ENCODE assay signal across 14 mouse cellular contexts in genomic region chr19:53886576-53887370, GRCm38 (mm10). TPM values are rescaled to one million over a fixed set of nuclear protein-coding genes. Genes with fewer than 3 reads are reported as not detected.
DNase-seq lines count a peak whose midpoint lies in the region; ATAC-seq and TF ChIP-seq lines count a peak whose summit lies in the region.
"Had no signal": no experiment of that assay in that cellular context is flagged by ENCODE, and none has a peak within 500 bp of the region (broad histone marks: within the 10 kb centered on the region; RNA-seq: fewer than 3 reads in every experiment).

No protein-coding gene starts in this region.

- TF ChIP-seq EP300 in liver, postnatal 0 days (IDR thresholded peaks at IDR 0.05; ENCODE audit: low read depth): peak; percentile 90

- peak overlapping the region; percentile 25; the same call in 1 of the 2 replicates for H3K4me3 ChIP-seq in G1E (ENCODE audit: low read depth, low read length)
- H3K4me3 ChIP-seq in bone marrow, adult 2 months (replicated peaks; ENCODE audit: control insufficient read depth, low read depth, low read length): no peak overlapping the region
- no peak overlapping the region for H3K4me3 ChIP-seq in liver, postnatal 0 days (ENCODE audit: low read depth, low read length)
- no peak overlapping the region for H3K4me3 ChIP-seq in neural tube, embryonic 15.5 days (replicated peaks)
- H3K4me3 ChIP-seq in midbrain, embryonic 13.5 days (replicated peaks): no peak overlapping the region
- H3K4me3 ChIP-seq: embryonic facial prominence, embryonic 13.5 days had no signal

- no peaks in the 10 kb centered on the region for H3K27me3 ChIP-seq in G1E (ENCODE audit: insufficient read depth, low read length)
- H3K27me3 ChIP-seq in liver, postnatal 0 days (ENCODE audit: insufficient read depth, low read length): no peaks in the 10 kb centered on the region
- H3K27me3 ChIP-seq in neural tube, embryonic 15.5 days (replicated peaks): no peaks in the 10 kb centered on the region
- H3K27me3 ChIP-seq in midbrain, embryonic 13.5 days: no peaks in the 10 kb centered on the region; the same call in 1 of the 2 replicates
- H3K27me3 ChIP-seq: embryonic facial prominence, embryonic 13.5 days had no signal

- H3K4me2 ChIP-seq in liver, postnatal 0 days (ENCODE audit: low read depth, low read length): no peak overlapping the region
- no peak overlapping the region for H3K4me2 ChIP-seq in neural tube, embryonic 15.5 days
- no peak overlapping the region for H3K4me2 ChIP-seq in midbrain, embryonic 13.5 days (replicated peaks)
- H3K4me2 ChIP-seq: embryonic facial prominence, embryonic 13.5 days had no signal

- ATAC-seq in G1E (ENCODE audit: extremely low read depth, insufficient number of reproducible peaks, low FRiP score, poor library complexity, severe bottlenecking): peak; percentile 66
- ATAC-seq in common myeloid progenitor, adult 5-6 weeks (replicated peaks; ENCODE audit: low read depth, poor library complexity, severe bottlenecking): 0 out of 2 replicates have a peak, but pooled peaks have one; percentile 4
- peak; percentile 35 for ATAC-seq in liver, postnatal 0 days
- no peak for ATAC-seq in neural tube, embryonic 15.5 days (ENCODE audit: low FRiP score)
- no peak for ATAC-seq in midbrain, embryonic 13.5 days
- ATAC-seq: Patski had no signal

- 58% methylated on average over 10 of the region's 10 CpGs for WGBS in bone marrow, adult 2 months
- 53% methylated on average over 10 of the region's 10 CpGs for WGBS in liver, postnatal 0 days (ENCODE audit: insufficient replicate concordance)
- WGBS in neural tube, embryonic 15.5 days: 92% methylated on average over 10 of the region's 10 CpGs
- 92% methylated on average over 10 of the region's 10 CpGs for WGBS in midbrain, embryonic 13.5 days

- no peak for DNase-seq in G1E (ENCODE audit: low spot score)
- no peak for DNase-seq in liver, postnatal 0 days
- no peak for DNase-seq in adipocyte (ENCODE audit: low spot score)
- DNase-seq in spleen, adult 18-20 months: no peak
- DNase-seq: adrenal gland, adult 2 months; heart, postnatal 14 days; kidney, postnatal 10 days; right cerebral cortex, postnatal 14 days had no signal

- peaks cover 77% of the 10 kb centered on the region for H3K4me1 ChIP-seq in G1E (ENCODE audit: insufficient read depth, low read depth, low read length)
- peaks cover 12% of the 10 kb centered on the region for H3K4me1 ChIP-seq in bone marrow, adult 2 months (ENCODE audit: control insufficient read depth, insufficient read depth, low read length)
- H3K4me1 ChIP-seq in liver, postnatal 0 days (ENCODE audit: insufficient read depth): peaks cover 43% of the 10 kb centered on the region
- no peaks in the 10 kb centered on the region for H3K4me1 ChIP-seq in neural tube, embryonic 15.5 days
- peaks cover 14% of the 10 kb centered on the region for H3K4me1 ChIP-seq in midbrain, embryonic 13.5 days (replicated peaks)

- TF ChIP-seq POLR2A in bone marrow, adult 2 months (IDR thresholded peaks at IDR 0.05; ENCODE audit: borderline replicate concordance, control insufficient read depth, low read depth, low read length): no peak

- H3K36me3 ChIP-seq in G1E (replicated peaks): no peaks in the 10 kb centered on the region
- no peaks in the 10 kb centered on the region for H3K36me3 ChIP-seq in liver, postnatal 0 days (replicated peaks; ENCODE audit: insufficient read depth, low read length)
- no peaks in the 10 kb centered on the region for H3K36me3 ChIP-seq in neural tube, embryonic 15.5 days
- no peaks in the 10 kb centered on the region for H3K36me3 ChIP-seq in midbrain, embryonic 13.5 days
- H3K36me3 ChIP-seq: embryonic facial prominence, embryonic 13.5 days had no signal

- no peaks in the 10 kb centered on the region for H3K9me3 ChIP-seq in G1E (replicated peaks)
- no peaks in the 10 kb centered on the region for H3K9me3 ChIP-seq in liver, postnatal 0 days (ENCODE audit: low read length)
- no peaks in the 10 kb centered on the region for H3K9me3 ChIP-seq in neural tube, embryonic 15.5 days (replicated peaks)
- H3K9me3 ChIP-seq in midbrain, embryonic 13.5 days: no peaks in the 10 kb centered on the region
- H3K9me3 ChIP-seq: embryonic facial prominence, embryonic 13.5 days had no signal

- H3K9ac ChIP-seq in liver, postnatal 0 days (replicated peaks): no peak overlapping the region
- no peak overlapping the region for H3K9ac ChIP-seq in neural tube, embryonic 15.5 days (replicated peaks)
- H3K9ac ChIP-seq in midbrain, embryonic 13.5 days (replicated peaks): no peak overlapping the region
- H3K9ac ChIP-seq: embryonic facial prominence, embryonic 13.5 days had no signal

- TF ChIP-seq CTCF in G1E (IDR thresholded peaks at IDR 0.05; ENCODE audit: low read depth, low read length): no peak
- no peak for TF ChIP-seq CTCF in bone marrow, adult 2 months (IDR thresholded peaks at IDR 0.05; ENCODE audit: control insufficient read depth, insufficient read depth, low read length)
- no peak for TF ChIP-seq CTCF in liver, postnatal 0 days (IDR thresholded peaks at IDR 0.05; ENCODE audit: low read depth)

- peak overlapping the region; percentile 41 for H3K27ac ChIP-seq in bone marrow, adult 2 months (ENCODE audit: control insufficient read depth, insufficient read depth, low read depth, low read length, poor library complexity)
- peak overlapping the region; percentile 57; the same call in 1 of the 2 replicates for H3K27ac ChIP-seq in liver, postnatal 0 days (ENCODE audit: low read depth)
- no peak overlapping the region for H3K27ac ChIP-seq in neural tube, embryonic 15.5 days (replicated peaks)
- H3K27ac ChIP-seq in midbrain, embryonic 13.5 days: no peak overlapping the region
- H3K27ac ChIP-seq: embryonic facial prominence, embryonic 13.5 days had no signal

RNA-seq across cellular contexts. Expression of gene Pdcd4, which starts 5.3 kb away (rescaled TPM):
- total RNA-seq in G1E (2014; fragmentation: Nextera tagmentation) (216 and 255 TPM in 2 replicates), G1E (2017) (176 and 270 TPM in 2 replicates)
- 71.6 and 93.3 TPM in 2 replicates for polyA plus RNA-seq in G1E (2012)
- 47.8 and 49.6 TPM in 2 replicates for polyA plus RNA-seq in bone marrow, adult 2 months (2011; ENCODE audit: insufficient read depth, insufficient read length, low replicate concordance, missing spikeins)
- 372 and 408 TPM in 2 replicates for total RNA-seq in common myeloid progenitor, adult 5-6 weeks (2017)
- polyA plus RNA-seq in liver, postnatal 0 days (2015; fragmentation: Nextera tagmentation; extraction: Ambion mirVana): 39.0 and 41.2 TPM in 2 replicates
- 60.3 and 69.1 TPM in 2 replicates for polyA plus RNA-seq in neural tube, embryonic 15.5 days (2015; fragmentation: Nextera tagmentation; extraction: Ambion mirVana)
- 84.7 and 85.6 TPM in 2 replicates for polyA plus RNA-seq in midbrain, embryonic 13.5 days (2015; fragmentation: Nextera tagmentation; extraction: Ambion mirVana)

RNA-seq across cellular contexts. Expression of gene Shoc2, which starts 57.3 kb away (rescaled TPM):
- total RNA-seq in G1E (2014; fragmentation: Nextera tagmentation): 127 and 130 TPM in 2 replicates
- 123 and 124 TPM in 2 replicates for total RNA-seq in G1E (2017)
- polyA plus RNA-seq in G1E (2012): 3.2 and 4.3 TPM in 2 replicates
- polyA plus RNA-seq in bone marrow, adult 2 months (2011; ENCODE audit: insufficient read depth, insufficient read length, low replicate concordance, missing spikeins): 11.8 and 17.4 TPM in 2 replicates
- total RNA-seq in common myeloid progenitor, adult 5-6 weeks (2017): 54.7 and 60.6 TPM in 2 replicates
- polyA plus RNA-seq in liver, postnatal 0 days (2015; fragmentation: Nextera tagmentation; extraction: Ambion mirVana): 13.5 and 13.7 TPM in 2 replicates
- polyA plus RNA-seq in neural tube, embryonic 15.5 days (2015; fragmentation: Nextera tagmentation; extraction: Ambion mirVana): 58.4 and 59.4 TPM in 2 replicates
- polyA plus RNA-seq in midbrain, embryonic 13.5 days (2015; fragmentation: Nextera tagmentation; extraction: Ambion mirVana): 62.3 and 63.9 TPM in 2 replicates

RNA-seq across cellular contexts. Expression of gene Bbip1, which starts 57.7 kb away (rescaled TPM):
- 56.2 and 69.1 TPM in 2 replicates for total RNA-seq in G1E (2014; fragmentation: Nextera tagmentation)
- total RNA-seq in G1E (2017): 65.2 and 75.7 TPM in 2 replicates
- 4.5 and 5.7 TPM in 2 replicates for polyA plus RNA-seq in G1E (2012)
- 25.8 and 32.5 TPM in 2 replicates for polyA plus RNA-seq in bone marrow, adult 2 months (2011; ENCODE audit: insufficient read depth, insufficient read length, low replicate concordance, missing spikeins)
- 34.9 and 36.0 TPM in 2 replicates for total RNA-seq in common myeloid progenitor, adult 5-6 weeks (2017)
- 32.6 and 36.5 TPM in 2 replicates for polyA plus RNA-seq in liver, postnatal 0 days (2015; fragmentation: Nextera tagmentation; extraction: Ambion mirVana)
- 115 and 135 TPM in 2 replicates for polyA plus RNA-seq in neural tube, embryonic 15.5 days (2015; fragmentation: Nextera tagmentation; extraction: Ambion mirVana)
- 120 and 134 TPM in 2 replicates for polyA plus RNA-seq in midbrain, embryonic 13.5 days (2015; fragmentation: Nextera tagmentation; extraction: Ambion mirVana)

Comparison
In these comparisons a context has a peak if more than half of its experiments do, and no peak if none do; other contexts are left out.
1. ATAC-seq: peak in G1E (single experiment), common myeloid progenitor, adult 5-6 weeks (single experiment) and liver, postnatal 0 days (single experiment); none in neural tube, embryonic 15.5 days (single experiment) and midbrain, embryonic 13.5 days (single experiment).
2. H3K27ac ChIP-seq: peak in bone marrow, adult 2 months (single experiment) and liver, postnatal 0 days (single experiment); none in neural tube, embryonic 15.5 days (single experiment) and midbrain, embryonic 13.5 days (single experiment).